Mouse (Mus musculus): ENCODE measurements around the gene Grm1. TPM values are rescaled to one million over a fixed set of nuclear protein-coding genes. Genes with fewer than 3 reads are reported as not detected.
A peak's percentile ranks its signal among the peaks of the same experiment; 100 is the strongest.

The Grm1 gene
- total and polyA plus RNA-seq, 2 experiments from 2014 or later = 13.9 to 29.8 TPM

GRCm38 (mm10) chr10:10708031-10708430 lies 374.1 kb downstream of the Grm1 start:
- Histone ChIP-seq H3K9me3 (ENCODE audit: low read length) (no peaks in the 10 kb centered on the region), H3K4me1 (ENCODE audit: insufficient read depth, low read length) (no peaks in the 10 kb centered on the region), H3K36me3 (ENCODE audit: insufficient read depth, low read length) (no peaks in the 10 kb centered on the region), H3K4me3 (ENCODE audit: low read length) (no peak overlapping the region), H3K27ac (no peak overlapping the region), H3K4me2 (ENCODE audit: low read depth, low read length) (no peak overlapping the region), H3K27me3 (ENCODE audit: insufficient read depth, low read length) (no peaks in the 10 kb centered on the region), H3K9ac (replicated peaks; ENCODE audit: low read length) (no peak overlapping the region)
- no peak for TF ChIP-seq CTCF (IDR thresholded peaks at IDR 0.05; ENCODE audit: low read depth)
- DNase-seq (ENCODE audit: low spot score) (no peak), ATAC-seq (no peak)
- 91% methylated on average over 1 of the region's 1 CpGs for WGBS

GRCm38 (mm10) chr10:10701326-10701725 lies 380.8 kb downstream of the Grm1 start:
- H3K4me2 ChIP-seq (ENCODE audit: low read depth, low read length) = no peak overlapping the region

DNA sequence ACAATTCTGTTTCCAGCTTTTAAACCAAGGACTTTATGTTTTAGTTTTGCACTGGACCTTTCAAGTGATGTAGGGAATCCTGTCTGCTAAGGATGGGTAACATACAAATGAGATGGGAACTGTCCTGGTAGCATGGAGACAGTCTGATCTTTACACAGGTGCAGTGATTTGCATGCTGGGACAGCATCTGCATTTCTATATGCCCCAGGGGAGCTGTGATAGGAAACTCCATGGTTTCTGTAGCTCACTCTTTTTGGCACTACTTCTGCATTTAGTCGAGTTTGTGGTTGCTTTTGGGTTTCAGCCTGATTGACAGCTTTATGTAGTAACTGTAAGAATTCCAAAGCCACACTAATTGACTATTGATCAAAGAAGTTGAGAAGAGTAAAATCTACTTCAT lies 381.3 kb downstream of the Grm1 start:
- DNase-seq (ENCODE audit: low spot score) (no peak), ATAC-seq (no peak)
- H3K4me2 ChIP-seq (ENCODE audit: low read depth, low read length) = no peak overlapping the region
- no peak overlapping the region for H3K4me3 ChIP-seq (ENCODE audit: low read length)
- H3K9ac ChIP-seq (replicated peaks; ENCODE audit: low read length) = no peak overlapping the region
- H3K4me1 ChIP-seq (ENCODE audit: insufficient read depth, low read length) = no peaks in the 10 kb centered on the region
- H3K36me3 ChIP-seq (ENCODE audit: insufficient read depth, low read length) = no peaks in the 10 kb centered on the region
- WGBS = 55% methylated on average over 1 of the region's 1 CpGs
- no peak for TF ChIP-seq CTCF (IDR thresholded peaks at IDR 0.05; ENCODE audit: low read depth)
- no peak overlapping the region for H3K27ac ChIP-seq
- H3K9me3 ChIP-seq (ENCODE audit: low read length) = no peaks in the 10 kb centered on the region
- no peaks in the 10 kb centered on the region for H3K27me3 ChIP-seq (ENCODE audit: insufficient read depth, low read length)

More at GRCm38 (mm10) chr10:10701326-10701725, 380.8 kb downstream of the Grm1 start:
- no peaks in the 10 kb centered on the region for H3K9me3 ChIP-seq (ENCODE audit: low read length)
- TF ChIP-seq CTCF (IDR thresholded peaks at IDR 0.05; ENCODE audit: low read depth) = no peak
- ATAC-seq (no peak), DNase-seq (ENCODE audit: low spot score) (no peak)
- H3K27me3 ChIP-seq (ENCODE audit: insufficient read depth, low read length) = no peaks in the 10 kb centered on the region
- H3K4me1 ChIP-seq (ENCODE audit: insufficient read depth, low read length) = no peaks in the 10 kb centered on the region
- no peak overlapping the region for H3K4me3 ChIP-seq (ENCODE audit: low read length)
- no peak overlapping the region for H3K9ac ChIP-seq (replicated peaks; ENCODE audit: low read length)
- WGBS = 88% methylated on average over 1 of the region's 1 CpGs
- H3K36me3 ChIP-seq (ENCODE audit: insufficient read depth, low read length) = no peaks in the 10 kb centered on the region
- H3K27ac ChIP-seq = no peak overlapping the region

- no peak for DNase-seq (ENCODE audit: low spot score)
- Histone ChIP-seq H3K36me3 (ENCODE audit: insufficient read depth, low read length) (no peaks in the 10 kb centered on the region), H3K27me3 (ENCODE audit: insufficient read depth, low read length) (no peaks in the 10 kb centered on the region), H3K27ac (no peak overlapping the region), H3K4me3 (ENCODE audit: low read length) (no peak overlapping the region), H3K9me3 (ENCODE audit: low read length) (no peaks in the 10 kb centered on the region), H3K4me1 (ENCODE audit: insufficient read depth, low read length) (no peaks in the 10 kb centered on the region), H3K9ac (replicated peaks; ENCODE audit: low read length) (no peak overlapping the region), H3K4me2 (ENCODE audit: low read depth, low read length) (no peak overlapping the region)
- no peak for ATAC-seq
- 79% methylated on average over 6 of the region's 6 CpGs for WGBS
- no peak for TF ChIP-seq CTCF (IDR thresholded peaks at IDR 0.05; ENCODE audit: low read depth)
These were observed 384.7 kb downstream of the Grm1 start for GRCm38 (mm10) chr10:10697497-10697896.

DNA sequence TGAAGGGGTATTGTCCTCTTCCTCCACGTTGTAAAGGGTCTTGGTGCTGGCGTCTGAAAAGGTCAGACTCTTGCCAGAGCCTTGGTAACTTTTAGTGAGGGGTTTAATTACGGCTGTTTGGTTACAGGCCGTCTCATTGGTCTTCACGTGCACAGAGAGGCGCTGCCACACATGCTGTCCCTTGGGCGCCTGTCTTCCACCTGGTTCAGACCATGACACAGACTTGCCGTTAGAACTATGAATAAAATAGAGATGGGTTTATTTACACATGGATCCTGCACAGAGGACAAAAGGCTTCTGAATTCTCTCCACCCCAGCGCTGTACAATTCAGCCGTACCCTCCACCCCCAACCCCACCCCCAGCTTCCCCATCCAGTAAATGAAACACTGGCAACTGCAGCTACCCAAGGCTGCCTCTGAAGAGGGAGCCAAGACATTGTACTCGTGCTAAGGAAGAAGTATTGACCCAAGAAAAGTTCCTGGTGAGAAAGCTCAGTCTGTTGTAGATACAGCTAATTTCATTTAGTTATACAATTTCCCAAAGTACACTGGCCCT lies 392.4 kb downstream of the Grm1 start:
- 15% methylated on average over 11 of the region's 11 CpGs for WGBS

DNA sequence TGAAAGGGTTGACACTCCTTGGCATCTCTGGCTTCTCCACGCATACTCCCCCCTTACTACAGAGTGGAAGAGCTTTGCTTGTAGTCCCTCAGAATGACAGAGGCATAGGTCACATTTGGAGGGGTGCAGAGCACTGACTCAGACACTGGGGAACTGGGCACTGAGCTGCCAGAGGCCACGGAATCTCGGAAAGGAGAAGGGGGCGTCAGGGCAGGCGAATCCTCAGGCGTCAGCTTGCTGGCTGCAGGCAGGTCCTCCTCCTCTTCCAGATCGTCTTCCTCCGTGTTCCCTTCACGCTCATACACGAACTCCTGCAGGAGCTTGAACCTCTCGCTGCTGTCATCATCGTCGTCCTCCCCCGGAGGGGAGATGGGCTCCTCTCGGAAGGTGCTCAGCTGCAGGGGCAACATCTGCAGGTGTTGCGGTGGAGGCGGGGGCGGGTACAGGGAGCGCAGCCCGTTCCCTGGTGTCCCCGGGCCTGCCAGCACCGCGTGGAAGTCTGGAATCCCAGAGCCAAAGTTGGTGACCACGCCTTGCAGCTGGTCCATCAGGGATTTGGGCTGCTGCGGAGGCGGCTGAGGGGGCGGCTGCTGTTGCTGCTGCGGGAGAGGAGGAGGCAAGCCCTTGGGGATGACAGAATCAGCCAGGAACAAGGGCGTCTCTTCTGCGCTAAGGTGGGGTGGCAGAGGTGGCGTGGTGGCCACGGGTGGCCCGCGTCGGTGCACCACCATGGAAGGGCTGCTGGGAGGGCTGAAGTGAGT lies 393.1 kb downstream of the Grm1 start:
- no peak overlapping the region for H3K27ac ChIP-seq
- under 1% methylated on average over 35 of the region's 35 CpGs for WGBS
- no peak for TF ChIP-seq CTCF (IDR thresholded peaks at IDR 0.05; ENCODE audit: low read depth)
- DNase-seq (ENCODE audit: low spot score) = peak; percentile 12
- H3K4me2 ChIP-seq (ENCODE audit: low read depth, low read length) = peak overlapping the region; percentile 68
- no peaks in the 10 kb centered on the region for H3K9me3 ChIP-seq (ENCODE audit: low read length)
- H3K9ac ChIP-seq (replicated peaks; ENCODE audit: low read length) = peak overlapping the region; percentile 35
- H3K36me3 ChIP-seq (ENCODE audit: insufficient read depth, low read length) = no peaks in the 10 kb centered on the region
- no peaks in the 10 kb centered on the region for H3K27me3 ChIP-seq (ENCODE audit: insufficient read depth, low read length)
- peak; percentile 69 for ATAC-seq
- H3K4me1 ChIP-seq (ENCODE audit: insufficient read depth, low read length) = peaks cover 4% of the 10 kb centered on the region; the same call in 1 of the 2 replicates
- H3K4me3 ChIP-seq (ENCODE audit: low read length) = peak overlapping the region; percentile 44

More for the DNA sequence above, 392.4 kb downstream of the Grm1 start:
- no peaks in the 10 kb centered on the region for H3K36me3 ChIP-seq (ENCODE audit: insufficient read depth, low read length)
- peak overlapping the region; percentile 35; the same call in 1 of the 2 replicates for H3K9ac ChIP-seq (replicated peaks; ENCODE audit: low read length)
- peak overlapping the region; percentile 44 for H3K4me3 ChIP-seq (ENCODE audit: low read length)
- no peak for TF ChIP-seq CTCF (IDR thresholded peaks at IDR 0.05; ENCODE audit: low read depth)
- DNase-seq (ENCODE audit: low spot score) (no peak), ATAC-seq (peak; percentile 46)
- H3K27ac ChIP-seq = no peak overlapping the region
- no peaks in the 10 kb centered on the region for H3K27me3 ChIP-seq (ENCODE audit: insufficient read depth, low read length)
- H3K4me2 ChIP-seq (ENCODE audit: low read depth, low read length) = peak overlapping the region; percentile 68
- peaks cover 4% of the 10 kb centered on the region; the same call in 1 of the 2 replicates for H3K4me1 ChIP-seq (ENCODE audit: insufficient read depth, low read length)
- H3K9me3 ChIP-seq (ENCODE audit: low read length) = no peaks in the 10 kb centered on the region

- no peak within 1 kb of the TSS for H3K9ac ChIP-seq (replicated peaks; ENCODE audit: low read length)
- no peak within 1 kb of the TSS for H3K4me2 ChIP-seq (ENCODE audit: low read depth, low read length)
- no peak within 1 kb of the TSS for H3K4me3 ChIP-seq (ENCODE audit: low read length)
- DNase-seq (ENCODE audit: low spot score) = no peak
- H3K27ac ChIP-seq = no peak within 1 kb of the TSS
- H3K9me3 ChIP-seq (ENCODE audit: low read length) = no peaks in the 10 kb centered on the region
- H3K36me3 ChIP-seq (ENCODE audit: insufficient read depth, low read length) = no peaks in the 10 kb centered on the region
- 100% methylated on average over 1 of the region's 1 CpGs for WGBS
- no peak for ATAC-seq
- no peaks in the 10 kb centered on the region for H3K27me3 ChIP-seq (ENCODE audit: insufficient read depth, low read length)
- H3K4me1 ChIP-seq (ENCODE audit: insufficient read depth, low read length) = no peaks in the 10 kb centered on the region
- no peak for TF ChIP-seq CTCF (IDR thresholded peaks at IDR 0.05; ENCODE audit: low read depth)
These were observed 401.1 kb downstream of the Grm1 start, which contains the start of gene Gm10944 for GRCm38 (mm10) chr10:10681048-10681447. Gm10944 (plus strand) TSS chr10:10681348.

Measured in hindbrain, postnatal 0 days (tissue).